Mouse (Mus musculus) hindbrain, embryonic 15.5 days (tissue): Measurements from ENCODE around the gene Zcchc17. TPM values are rescaled to one million over a fixed set of nuclear protein-coding genes. Genes with fewer than 3 reads are reported as not detected.

ENCODE experiments used
- ATAC-seq: fragments of 200-750 bp; cut with Nextera tagmentation; 2 replicates; pipeline ENCODE4 v1.8.0; 2017; ENCODE audit warnings: low read depth, moderate number of reproducible peaks, moderate TSS enrichment; ENCODE audit not compliant: low FRiP score
- H3K27ac ChIP-seq: fragments of 300-500 bp; sonication (generic); replicated peaks from 2 replicates; pipeline ENCODE4 v1.5.1; 2015; ENCODE audit warnings: mild to moderate bottlenecking, inconsistent platforms
- H3K27me3 ChIP-seq: fragments of 300-500 bp; sonication (generic); 2 replicates; pipeline ENCODE4 v1.6.1; 2015; ENCODE audit warnings: control low read depth, inconsistent platforms
- H3K36me3 ChIP-seq: fragments of 300-500 bp; sonication (generic); 2 replicates; pipeline ENCODE4 v1.6.1; 2015; ENCODE audit warnings: control low read depth, inconsistent platforms
- H3K4me1 ChIP-seq: fragments of 300-500 bp; sonication (generic); replicated peaks from 2 replicates; pipeline ENCODE4 v1.6.1; 2015; ENCODE audit warnings: control low read depth, inconsistent platforms
- H3K4me2 ChIP-seq: fragments of 300-500 bp; sonication (generic); 2 replicates; pipeline ENCODE4 v1.6.1; 2015; ENCODE audit warnings: moderate library complexity, mild to moderate bottlenecking, inconsistent platforms
- H3K4me3 ChIP-seq: fragments of 300-500 bp; sonication (generic); 2 replicates; pipeline ENCODE4 v1.5.1; 2015; ENCODE audit warnings: mild to moderate bottlenecking, inconsistent platforms
- H3K9ac ChIP-seq: fragments of 300-500 bp; sonication (generic); 2 replicates; pipeline ENCODE4 v1.6.1; 2015; ENCODE audit warnings: inconsistent platforms
- H3K9me3 ChIP-seq: fragments of 300-500 bp; sonication (generic); 2 replicates; pipeline ENCODE4 v1.6.1; 2016; ENCODE audit warnings: control low read depth, inconsistent platforms
- WGBS: fragments of 180-500 bp; shearing (Covaris S2); methylation state at CpG from one replicate; pipeline ENCODE4 v1.1.7; 2015; 5-methylcytosine and 5-hydroxymethylcytosine counted together
- polyA plus RNA-seq: library from polyadenylated mRNA; unstranded; fragments of >200 nt; fragmentation: Nextera tagmentation; extraction: Ambion mirVana; gene quantifications from 2 replicates; pipeline ENCODE4 v1.2.1, GENCODE M21; 2015

Zcchc17 gene
- polyA plus RNA-seq, 1 experiment from 2014 or later = 85.5 TPM

GRCm38 (mm10) chr4:130275823-130276105 lies 84.0 kb downstream of the Zcchc17 start:
- Histone ChIP-seq H3K4me1 (peaks cover 27% of the 10 kb centered on the region), H3K27ac (peak overlapping the region; percentile 93; the same call in 1 of the 2 replicates), H3K4me3 (peak overlapping the region; percentile 80), H3K9ac (peak overlapping the region; percentile 65), H3K4me2 (peak overlapping the region; percentile 93), H3K36me3 (no peaks in the 10 kb centered on the region), H3K9me3 (no peaks in the 10 kb centered on the region), H3K27me3 (no peaks in the 10 kb centered on the region)
- WGBS = 38% methylated on average over 5 of the region's 5 CpGs
- ATAC-seq = no peak

DNA sequence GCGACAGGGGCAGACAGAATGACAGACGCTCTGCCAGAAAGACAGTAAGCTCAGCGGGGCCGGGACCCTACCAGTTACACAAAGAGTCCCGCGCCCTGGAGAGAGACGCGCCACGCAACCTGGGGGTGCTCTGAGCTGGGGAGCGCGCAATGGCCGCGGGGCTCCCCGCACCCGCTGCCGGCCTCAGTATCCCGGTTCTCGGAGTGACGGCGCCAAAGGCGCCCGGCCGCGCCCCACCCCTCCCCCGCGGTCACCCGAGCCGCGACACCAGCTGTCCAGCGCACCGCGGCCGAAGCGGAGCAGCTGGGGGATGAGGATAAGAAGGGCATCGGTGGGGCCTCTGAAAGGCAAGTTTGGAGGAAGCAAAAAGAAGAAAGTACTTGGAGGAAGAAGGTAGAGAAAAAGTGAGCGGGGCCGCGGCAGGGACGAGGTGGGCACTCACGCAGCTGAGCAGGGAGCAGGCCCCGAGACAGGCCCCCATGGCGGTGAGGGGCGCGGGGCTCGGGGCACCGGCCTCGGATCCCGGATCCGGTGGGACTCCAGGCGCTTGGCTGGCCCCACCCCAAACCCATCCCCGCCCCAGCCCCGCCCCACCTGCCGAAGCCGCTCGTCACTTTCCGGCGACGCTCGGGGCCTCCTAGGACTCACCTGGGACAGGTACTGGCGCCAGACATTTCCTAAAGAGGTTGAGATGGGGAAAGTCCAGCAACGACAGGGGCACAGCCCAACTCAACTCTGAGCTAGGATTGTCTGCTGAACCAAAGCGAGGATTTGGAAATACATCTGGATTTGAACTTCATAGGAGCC lies 84.5 kb downstream of the Zcchc17 start:
- H3K9me3 ChIP-seq = no peaks in the 10 kb centered on the region
- ATAC-seq = peak; percentile 25; the same call in 1 of the 2 replicates
- WGBS = under 1% methylated on average over 60 of the region's 62 CpGs
- H3K4me1 ChIP-seq = peaks cover 27% of the 10 kb centered on the region
- H3K27ac ChIP-seq = peak overlapping the region; percentile 93
- peak overlapping the region; percentile 65 for H3K9ac ChIP-seq
- peak overlapping the region; percentile 93 for H3K4me2 ChIP-seq
- peak overlapping the region; percentile 80 for H3K4me3 ChIP-seq
- H3K27me3 ChIP-seq = no peaks in the 10 kb centered on the region
- no peaks in the 10 kb centered on the region for H3K36me3 ChIP-seq

DNA sequence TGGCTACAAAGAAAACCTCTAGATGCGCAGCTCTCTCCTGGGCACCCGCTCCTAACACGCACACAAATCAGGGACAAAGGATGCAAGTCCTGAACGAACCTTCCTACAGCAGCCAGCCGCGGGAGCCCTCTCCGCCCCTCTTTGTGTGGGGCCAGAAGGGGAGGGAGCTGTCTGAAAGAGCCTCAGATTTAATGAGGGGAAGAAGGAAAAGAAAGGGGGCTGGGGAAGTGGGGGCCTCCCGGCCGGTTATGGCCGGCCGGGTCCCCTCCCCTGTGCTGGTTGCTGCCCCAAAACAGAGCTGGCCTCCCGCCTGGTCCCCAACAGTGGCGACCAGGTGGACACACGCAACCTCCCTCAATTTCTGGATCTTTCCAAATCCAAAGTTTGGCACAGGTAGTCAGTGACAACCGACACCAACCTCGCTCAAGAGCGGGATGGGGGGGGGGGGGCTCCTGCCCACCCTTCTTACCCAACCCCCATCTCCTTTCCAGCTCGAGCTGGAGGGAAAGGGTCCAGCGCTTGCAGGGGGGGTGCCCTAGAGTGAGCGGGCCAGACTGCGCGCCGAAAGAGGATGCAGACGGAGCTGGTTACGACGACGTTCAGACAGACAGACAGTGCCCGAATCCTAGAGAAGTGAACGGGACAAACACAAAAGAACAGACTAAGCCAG lies 85.3 kb downstream of the Zcchc17 start:
- Histone ChIP-seq H3K27ac (peak overlapping the region; percentile 93), H3K4me1 (peaks cover 27% of the 10 kb centered on the region), H3K4me3 (peak overlapping the region; percentile 80), H3K4me2 (peak overlapping the region; percentile 93), H3K9me3 (no peaks in the 10 kb centered on the region), H3K36me3 (no peaks in the 10 kb centered on the region), H3K9ac (peak overlapping the region; percentile 65), H3K27me3 (no peaks in the 10 kb centered on the region)
- ATAC-seq = peak; percentile 74
- WGBS = under 1% methylated on average over 29 of the region's 29 CpGs

- Histone ChIP-seq H3K9ac (peak overlapping the region; percentile 65), H3K27ac (peak overlapping the region; percentile 93), H3K9me3 (no peaks in the 10 kb centered on the region), H3K4me2 (peak overlapping the region; percentile 93), H3K4me3 (peak overlapping the region; percentile 80), H3K36me3 (no peaks in the 10 kb centered on the region), H3K27me3 (no peaks in the 10 kb centered on the region), H3K4me1 (peaks cover 27% of the 10 kb centered on the region)
- peak; percentile 63 for ATAC-seq
- WGBS = 8% methylated on average over 10 of the region's 12 CpGs
These were observed 85.9 kb downstream of the Zcchc17 start for GRCm38 (mm10) chr4:130273698-130274345.

- H3K9ac ChIP-seq = no peak overlapping the region
- no peaks in the 10 kb centered on the region for H3K9me3 ChIP-seq
- WGBS = 88% methylated on average over 6 of the region's 6 CpGs
- ATAC-seq = no peak
- no peak overlapping the region for H3K27ac ChIP-seq
- no peak overlapping the region for H3K4me3 ChIP-seq
- H3K27me3 ChIP-seq = no peaks in the 10 kb centered on the region
- no peaks in the 10 kb centered on the region for H3K36me3 ChIP-seq
- peaks cover 26% of the 10 kb centered on the region for H3K4me1 ChIP-seq
- H3K4me2 ChIP-seq = no peak overlapping the region
These were observed 89.0 kb downstream of the Zcchc17 start for GRCm38 (mm10) chr4:130270611-130271347.

GRCm38 (mm10) chr4:130270089-130270488 lies 89.7 kb downstream of the Zcchc17 start:
- no peak overlapping the region for H3K4me2 ChIP-seq
- no peaks in the 10 kb centered on the region for H3K9me3 ChIP-seq
- no peak overlapping the region for H3K4me3 ChIP-seq
- 52% methylated on average over 8 of the region's 8 CpGs for WGBS
- H3K9ac ChIP-seq = no peak overlapping the region
- no peak overlapping the region for H3K27ac ChIP-seq
- peaks cover 21% of the 10 kb centered on the region for H3K4me1 ChIP-seq
- no peak for ATAC-seq
- no peaks in the 10 kb centered on the region for H3K27me3 ChIP-seq
- no peaks in the 10 kb centered on the region for H3K36me3 ChIP-seq

DNA sequence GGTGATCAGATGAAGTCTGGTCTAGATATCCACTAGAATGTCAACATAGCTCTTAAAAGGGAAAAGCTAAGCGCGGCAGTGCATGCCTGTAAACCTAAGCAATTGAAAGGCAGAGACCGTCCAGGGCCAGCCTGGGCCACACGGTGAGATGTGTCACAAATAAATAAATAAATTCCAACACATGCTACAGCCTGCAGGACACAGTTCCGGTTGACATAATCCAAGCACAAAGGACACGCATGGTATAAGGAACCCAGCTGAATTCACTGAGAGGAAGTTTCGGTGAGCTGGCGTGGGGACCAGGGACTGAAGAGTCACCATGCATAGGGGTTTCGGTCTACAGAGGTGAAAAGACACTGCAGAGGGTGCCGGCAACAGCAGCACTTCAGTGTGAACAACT lies 91.0 kb downstream of the Zcchc17 start:
- Histone ChIP-seq H3K36me3 (no peaks in the 10 kb centered on the region), H3K4me2 (no peak overlapping the region), H3K27me3 (no peaks in the 10 kb centered on the region), H3K27ac (no peak overlapping the region), H3K4me1 (peaks cover 30% of the 10 kb centered on the region), H3K4me3 (no peak overlapping the region), H3K9ac (no peak overlapping the region), H3K9me3 (no peaks in the 10 kb centered on the region)
- 85% methylated on average over 10 of the region's 10 CpGs for WGBS
- ATAC-seq = no peak

GRCm38 (mm10) chr4:130267069-130267468 lies 92.7 kb downstream of the Zcchc17 start:
- no peaks in the 10 kb centered on the region for H3K27me3 ChIP-seq
- WGBS = 87% methylated on average over 7 of the region's 7 CpGs
- peaks cover 11% of the 10 kb centered on the region; the same call in 1 of the 2 replicates for H3K36me3 ChIP-seq
- no peak for ATAC-seq
- H3K9me3 ChIP-seq = no peaks in the 10 kb centered on the region
- no peak overlapping the region for H3K4me3 ChIP-seq
- no peak overlapping the region for H3K4me2 ChIP-seq
- no peak overlapping the region for H3K9ac ChIP-seq
- H3K27ac ChIP-seq = no peak overlapping the region
- peaks cover 15% of the 10 kb centered on the region for H3K4me1 ChIP-seq

GRCm38 (mm10) chr4:130266601-130267000 lies 93.1 kb downstream of the Zcchc17 start:
- Histone ChIP-seq H3K9ac (no peak overlapping the region), H3K4me3 (no peak overlapping the region), H3K4me2 (no peak overlapping the region), H3K9me3 (no peaks in the 10 kb centered on the region), H3K36me3 (peaks cover 12% of the 10 kb centered on the region; the same call in 1 of the 2 replicates), H3K27ac (no peak overlapping the region), H3K4me1 (peaks cover 15% of the 10 kb centered on the region), H3K27me3 (no peaks in the 10 kb centered on the region)
- ATAC-seq = no peak
- WGBS = 73% methylated on average over 9 of the region's 9 CpGs
